Mouse (Mus musculus) heart, adult 2 months (tissue): ENCODE data around the gene Fbxo6.

ENCODE experiments used
- CTCF ChIP-seq: fragments of 200-600 bp; IDR thresholded peaks from 2 replicates; pipeline ENCODE4 v1.8.1; 2022; ENCODE audit warnings: antibody characterized with exemption, mild to moderate bottlenecking, moderate library complexity
- EP300 ChIP-seq: fragments of 200-500 bp; IDR thresholded peaks from 2 replicates; pipeline ENCODE4 v1.6.1; 2011; ENCODE audit warnings: low read depth, low read length, control low read depth; ENCODE audit not compliant: insufficient read depth
- POLR2A ChIP-seq: fragments of 200-500 bp; IDR thresholded peaks from 2 replicates; pipeline ENCODE4 v1.6.1; 2011; ENCODE audit warnings: mild to moderate bottlenecking, low read depth, low read length, control low read depth; ENCODE audit not compliant: insufficient read depth

DNA sequence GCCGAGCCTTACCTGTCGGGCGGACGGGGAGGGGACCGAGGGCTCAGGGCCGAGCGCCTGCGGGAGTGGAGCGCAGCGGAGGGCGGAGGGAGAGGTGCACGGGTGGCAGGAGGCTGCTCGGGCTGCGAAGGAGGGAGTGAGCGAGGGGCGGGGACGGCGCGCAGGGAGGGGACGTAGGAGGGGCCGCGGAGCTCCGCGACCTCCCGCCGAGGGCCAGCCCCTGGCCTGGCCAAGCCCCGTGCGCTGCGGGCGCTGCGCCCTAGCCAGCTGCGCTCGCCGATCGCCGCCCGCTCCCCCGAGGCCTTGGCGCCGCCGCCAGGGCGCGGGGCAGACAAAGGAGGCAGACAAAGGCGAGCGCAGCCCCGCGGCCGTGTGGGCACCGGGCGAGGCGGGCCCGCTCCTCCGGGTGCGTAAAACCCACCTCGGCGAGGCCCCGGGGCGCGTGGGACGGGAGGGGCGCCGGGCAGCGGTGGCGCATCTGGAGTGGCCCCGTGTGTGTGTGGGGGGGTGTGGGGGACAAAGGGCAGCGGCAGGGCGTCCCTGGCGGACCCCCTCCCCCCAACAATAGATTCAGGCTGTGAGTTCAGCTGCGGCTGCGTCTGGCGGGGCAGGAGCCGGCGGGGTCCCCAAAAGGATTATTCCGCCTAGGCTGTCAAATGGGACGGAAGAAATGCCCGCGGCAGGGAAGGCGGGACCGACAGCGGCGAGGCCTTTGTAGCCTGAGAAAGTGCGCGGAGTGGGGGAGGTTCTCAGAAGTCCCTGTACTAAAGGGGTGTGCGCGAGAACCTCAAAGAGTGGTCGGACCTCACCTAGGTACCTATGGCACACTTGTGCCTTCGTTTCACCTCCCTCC, 21.2 kb downstream of the Fbxo6 start, which contains the start of gene Draxin:
- no peak for TF ChIP-seq CTCF
- no peak for TF ChIP-seq EP300
- TF ChIP-seq POLR2A, result no peak
